Mouse (Mus musculus) splenic B cell, adult 2 months (primary cell): ENCODE data around the gene Afap1.

Experiments
- DNase-seq: peaks from one replicate; pipeline ENCODE4 v3.0.0-alpha.2; 2011; ENCODE audit warnings: low read depth, low spot score
- H3K27me3 ChIP-seq: 2 replicates; pipeline ENCODE4 v1.6.1; 2012; ENCODE audit warnings: mild to moderate bottlenecking, low read length, moderate library complexity, mixed read lengths; ENCODE audit not compliant: control insufficient read depth, poor library complexity, insufficient read depth, severe bottlenecking
- H3K36me3 ChIP-seq: 2 replicates; pipeline ENCODE4 v1.6.1; 2012; ENCODE audit warnings: mild to moderate bottlenecking, low read length, moderate library complexity, mixed read lengths; ENCODE audit not compliant: control insufficient read depth, poor library complexity, insufficient read depth, severe bottlenecking

The Afap1 gene

DNA sequence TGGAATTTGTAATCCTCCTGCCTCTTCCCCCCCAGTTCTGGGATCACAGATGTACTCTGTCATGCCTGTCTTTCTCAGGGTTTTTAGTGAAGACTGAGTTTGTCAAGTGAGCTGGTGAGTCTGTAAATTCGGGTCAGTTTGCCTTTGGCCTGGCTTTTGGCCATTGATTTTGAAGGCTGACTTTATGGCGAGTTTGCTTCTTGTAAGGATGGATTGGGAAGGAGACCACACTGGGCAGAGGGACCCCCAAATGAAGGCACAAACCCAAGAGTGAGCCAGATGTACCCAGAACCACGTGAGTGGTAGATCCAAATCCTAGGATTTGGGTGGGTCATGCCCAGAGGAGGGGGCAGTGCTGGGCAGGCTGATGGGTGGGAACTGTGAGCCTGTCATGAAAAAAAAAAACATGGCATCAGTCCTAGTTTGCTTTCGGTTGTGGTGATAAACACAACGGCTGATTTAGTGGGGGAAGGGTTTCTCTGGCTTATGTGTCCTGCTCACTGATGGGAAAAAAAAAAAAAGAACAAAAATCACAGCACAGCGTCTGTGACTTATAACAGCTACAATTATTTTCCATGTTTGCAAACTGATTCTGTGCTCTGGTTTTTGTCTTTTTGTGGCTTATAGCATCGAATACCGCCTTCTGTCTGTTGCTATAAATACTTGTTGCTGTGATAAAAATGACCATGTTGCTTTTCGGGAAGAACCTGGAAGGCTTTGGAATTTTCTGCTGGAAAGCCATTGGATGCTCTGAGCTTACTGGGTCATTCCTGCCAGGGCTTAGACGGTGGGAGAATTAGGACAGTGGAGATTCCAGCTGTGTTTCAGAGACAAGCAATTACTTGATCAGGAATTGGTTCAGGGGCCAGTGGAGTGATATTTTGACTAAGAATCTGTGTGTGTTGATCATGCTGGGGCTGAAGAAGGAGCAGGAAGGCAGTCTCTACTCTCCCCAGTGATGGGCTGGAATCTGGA is 45.4 kb downstream of the Afap1 start:
- H3K36me3 ChIP-seq = no peaks in the 10 kb centered on the region
- no peak for DNase-seq
- H3K27me3 ChIP-seq = no peaks in the 10 kb centered on the region

DNA sequence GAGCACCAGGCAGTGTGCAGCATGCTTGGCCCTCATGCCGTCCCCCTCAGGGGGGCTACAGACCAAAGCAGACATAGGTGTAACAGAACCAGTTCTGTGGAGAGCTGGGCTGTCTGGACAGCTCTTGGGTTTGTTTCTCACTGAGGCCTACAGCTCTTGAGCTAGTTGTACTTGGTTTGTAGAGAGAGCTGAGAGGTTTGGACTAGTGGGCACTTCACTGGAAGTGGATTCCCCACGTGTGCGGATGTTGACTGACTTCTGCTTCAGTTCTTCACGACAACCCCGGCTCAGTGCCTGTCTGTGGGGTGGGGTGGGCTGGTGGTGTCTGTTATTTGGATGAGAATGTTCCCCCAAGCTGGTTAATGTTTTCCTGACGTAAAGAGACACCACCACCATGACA is 46.8 kb downstream of the Afap1 start:
- H3K36me3 ChIP-seq = no peaks in the 10 kb centered on the region
- H3K27me3 ChIP-seq = no peaks in the 10 kb centered on the region
- DNase-seq = no peak

DNA sequence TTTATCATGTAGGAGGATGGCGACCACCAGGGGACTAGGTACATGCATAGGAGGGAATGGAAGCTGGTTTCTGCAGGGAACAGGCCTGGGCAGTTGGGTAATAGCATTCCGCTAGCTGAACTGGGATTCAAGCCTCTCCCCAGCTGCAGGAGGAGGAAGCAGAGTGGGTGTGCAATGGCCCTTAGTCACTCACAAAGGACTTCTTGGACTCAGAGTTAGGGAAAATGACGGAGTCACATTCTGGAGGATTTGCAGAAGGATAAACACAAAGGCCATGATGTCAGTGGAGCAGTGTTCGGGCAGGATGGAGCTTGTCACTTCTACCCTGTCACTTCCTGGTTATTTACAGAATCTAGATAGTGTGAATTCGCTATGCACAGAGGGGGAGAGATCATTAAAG is 50.4 kb downstream of the Afap1 start:
- Histone ChIP-seq H3K27me3 (no peaks in the 10 kb centered on the region), H3K36me3 (no peaks in the 10 kb centered on the region)
- DNase-seq = no peak

DNA sequence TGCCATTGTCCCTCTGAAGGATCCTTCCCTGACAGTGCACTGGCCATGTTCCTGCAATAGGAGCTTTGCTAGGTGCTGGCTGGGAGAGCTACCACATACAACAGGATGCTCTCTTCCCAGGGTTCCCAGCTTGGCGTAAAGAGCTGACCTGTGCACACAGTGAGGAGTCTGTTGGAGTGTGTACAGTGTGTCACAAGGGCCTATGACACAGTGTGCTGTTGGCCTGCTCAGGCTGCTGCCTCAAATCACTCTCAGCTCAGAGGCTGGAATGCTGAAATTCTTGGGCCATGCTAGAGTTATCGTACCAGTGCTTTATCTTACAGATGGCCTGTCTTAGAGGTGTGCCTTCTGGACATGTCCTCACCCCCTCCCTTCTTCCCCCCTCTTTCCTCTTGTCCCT is 53.7 kb downstream of the Afap1 start:
- H3K27me3 ChIP-seq = no peaks in the 10 kb centered on the region
- no peaks in the 10 kb centered on the region for H3K36me3 ChIP-seq
- no peak for DNase-seq

DNA sequence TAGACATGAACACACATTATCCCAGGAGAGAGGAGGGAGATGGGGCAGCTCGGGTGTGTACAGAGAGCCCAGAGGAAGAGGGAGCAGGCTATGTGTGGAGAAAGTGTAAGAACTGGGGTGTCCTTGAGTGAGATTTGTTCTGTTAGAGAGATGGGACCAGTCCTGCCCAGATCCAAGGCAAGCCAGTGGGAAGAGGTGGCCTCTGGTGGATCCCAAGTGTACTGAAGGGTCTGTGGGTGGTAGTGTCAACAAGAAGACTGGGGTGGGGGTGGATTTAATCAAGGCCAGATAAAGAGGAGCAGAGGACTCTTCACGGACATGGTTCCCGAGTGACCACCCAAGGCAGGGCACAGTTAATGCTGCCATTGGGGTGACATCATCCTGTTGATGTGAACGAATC is 54.3 kb downstream of the Afap1 start:
- Histone ChIP-seq H3K36me3 (no peaks in the 10 kb centered on the region), H3K27me3 (no peaks in the 10 kb centered on the region)
- DNase-seq = no peak

DNA sequence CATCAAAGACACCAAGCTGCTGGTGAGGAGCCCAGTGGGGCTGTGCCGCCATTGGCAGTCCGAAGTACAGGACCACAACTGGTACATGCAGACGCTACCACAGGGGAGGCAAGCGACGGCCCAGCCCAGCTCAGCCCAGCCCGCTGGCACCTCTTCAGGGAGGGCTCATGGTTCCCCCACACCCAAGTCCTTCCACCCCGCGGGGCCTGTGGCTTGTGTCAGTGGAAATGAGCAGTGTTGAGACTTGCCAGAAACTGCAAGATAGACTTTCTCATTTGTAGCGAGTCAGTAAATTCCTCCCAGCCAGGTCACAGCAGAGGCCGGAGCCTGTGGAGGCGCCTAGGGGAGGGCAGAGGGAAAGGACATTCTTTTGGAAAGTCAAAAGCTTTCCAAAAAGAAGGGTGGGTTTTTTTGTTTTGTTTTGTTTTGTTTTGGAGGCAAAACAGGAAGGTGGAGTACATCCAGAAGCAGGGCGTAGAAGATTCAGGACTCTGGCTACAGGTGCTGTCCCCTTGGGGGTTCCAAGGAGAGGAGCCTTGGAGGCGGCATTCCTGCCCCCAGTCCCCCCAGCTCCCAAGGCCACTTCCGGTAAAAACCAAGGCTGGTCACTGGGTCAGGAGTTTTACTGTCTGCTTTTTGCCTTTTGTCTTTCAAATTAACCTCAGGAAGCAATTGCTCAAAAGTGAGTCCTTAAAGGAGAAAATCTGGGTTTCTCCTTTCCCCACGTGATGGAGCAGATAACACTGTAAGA is 55.3 kb downstream of the Afap1 start:
- H3K27me3 ChIP-seq = no peaks in the 10 kb centered on the region

DNA sequence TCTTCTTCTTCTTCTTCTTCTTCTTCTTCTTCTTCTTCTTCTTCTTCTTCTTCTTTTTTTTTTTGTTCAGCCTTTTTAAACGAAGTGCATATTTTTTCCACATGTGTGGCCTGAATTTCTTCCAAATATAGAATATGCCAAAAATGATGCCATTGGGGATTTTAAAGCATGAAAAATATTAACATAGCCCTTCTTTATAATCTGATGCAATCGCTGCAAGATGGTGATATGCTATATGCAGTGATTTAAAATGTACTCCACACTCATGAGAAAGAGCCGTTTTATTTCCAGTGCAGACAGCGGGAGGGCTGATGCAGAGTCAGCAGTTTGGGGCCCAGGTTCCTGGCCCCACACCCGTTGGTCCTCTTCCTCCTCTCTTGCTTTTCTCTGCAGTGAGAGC is 55.9 kb downstream of the Afap1 start:
- H3K36me3 ChIP-seq = no peaks in the 10 kb centered on the region
- H3K27me3 ChIP-seq = no peaks in the 10 kb centered on the region
- DNase-seq = no peak

More for the DNA sequence above, 55.3 kb downstream of the Afap1 start:
- no peak for DNase-seq
- H3K36me3 ChIP-seq = no peaks in the 10 kb centered on the region

DNA sequence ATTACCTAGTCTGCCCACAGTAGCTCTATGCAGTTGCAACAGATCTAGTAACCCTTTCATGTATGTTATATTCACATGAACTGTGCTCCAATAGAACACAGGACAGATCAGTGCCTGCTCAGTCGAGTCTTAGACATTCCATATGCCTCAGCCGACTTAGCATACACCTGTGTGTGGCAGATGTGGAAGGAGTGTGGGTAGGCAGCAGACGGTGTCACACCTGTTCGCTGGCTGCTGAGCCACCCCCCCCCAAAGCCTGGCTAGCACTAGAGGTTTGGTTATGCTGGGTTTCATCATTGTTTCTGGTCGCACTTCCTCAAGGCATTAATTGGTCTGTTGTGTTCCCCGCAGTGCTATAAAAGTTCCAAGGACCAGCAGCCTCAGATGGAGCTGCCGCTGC is 57.4 kb downstream of the Afap1 start:
- H3K27me3 ChIP-seq = no peaks in the 10 kb centered on the region
- no peaks in the 10 kb centered on the region for H3K36me3 ChIP-seq
- no peak for DNase-seq

DNA sequence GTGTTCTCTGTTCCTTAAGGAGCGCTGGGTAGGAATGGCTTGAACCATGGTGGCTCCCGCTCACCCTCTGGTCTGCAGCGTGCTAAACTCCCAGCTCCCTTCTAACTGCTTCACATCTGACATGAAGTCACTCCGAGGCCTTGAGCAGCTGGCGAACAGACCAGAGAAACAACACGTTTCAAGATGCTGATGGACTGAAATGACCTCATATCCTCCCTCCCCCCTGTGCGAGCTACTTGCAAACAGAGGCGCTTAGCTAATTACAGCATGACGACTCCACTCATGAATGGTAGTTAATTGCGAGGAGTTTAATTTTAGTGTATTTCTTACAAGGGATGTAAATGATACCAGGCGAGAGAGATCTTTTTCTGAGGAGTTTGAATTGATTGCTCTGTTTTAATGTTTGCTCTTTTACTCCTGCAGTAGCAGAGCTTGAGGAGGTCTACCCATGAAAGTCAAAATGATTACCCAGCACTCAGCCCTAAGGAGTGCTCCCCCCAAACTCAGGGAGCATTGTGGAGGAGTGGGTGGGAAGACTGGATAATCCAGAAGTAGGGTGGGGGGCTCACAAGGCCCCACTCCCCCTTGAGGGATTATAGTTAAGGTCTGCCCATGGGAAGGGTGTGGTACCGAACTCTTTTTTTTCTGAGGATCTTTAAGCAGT is 61.1 kb downstream of the Afap1 start:
- H3K36me3 ChIP-seq = no peaks in the 10 kb centered on the region
- DNase-seq = no peak
- H3K27me3 ChIP-seq = no peaks in the 10 kb centered on the region

DNA sequence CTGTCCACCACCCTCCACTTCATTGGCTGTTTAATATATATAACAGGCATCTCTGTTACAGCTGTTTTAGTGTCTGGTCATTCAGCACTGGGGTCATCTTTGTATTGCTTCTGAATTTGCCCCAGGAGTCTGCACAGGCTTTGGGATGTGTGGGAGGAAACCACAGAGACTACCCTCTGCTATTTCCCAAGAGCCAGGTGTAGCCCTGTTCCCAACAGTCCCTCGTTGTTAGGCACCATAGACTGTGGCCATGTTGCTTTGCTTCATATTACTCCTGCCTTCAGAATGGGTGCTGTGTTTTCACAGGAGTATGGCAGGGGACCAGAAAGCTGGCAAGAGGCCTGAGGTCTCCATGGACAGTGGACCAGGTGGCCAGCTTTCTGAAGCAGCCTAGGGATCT is 63.1 kb downstream of the Afap1 start:
- no peak for DNase-seq
- no peaks in the 10 kb centered on the region for H3K27me3 ChIP-seq
- no peaks in the 10 kb centered on the region for H3K36me3 ChIP-seq

DNA sequence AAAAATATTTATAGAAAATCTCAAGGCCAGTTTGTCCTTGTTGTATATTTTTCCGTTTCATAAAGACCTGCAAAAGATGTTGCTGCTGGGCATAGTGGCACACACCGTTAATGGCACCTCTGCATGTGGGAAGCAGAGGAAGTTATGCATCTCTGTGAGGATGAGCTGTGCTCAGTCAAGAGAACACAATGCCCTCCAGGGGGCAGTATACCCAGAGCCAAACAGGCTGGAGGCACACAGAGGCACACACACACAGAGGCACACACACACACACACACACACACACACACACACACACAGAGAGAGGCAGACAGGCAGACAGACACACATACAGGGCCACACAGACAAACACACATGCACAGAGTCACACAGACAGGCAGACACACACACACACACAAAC is 65.6 kb downstream of the Afap1 start:
- DNase-seq = no peak
- no peaks in the 10 kb centered on the region for H3K27me3 ChIP-seq
- H3K36me3 ChIP-seq = no peaks in the 10 kb centered on the region

DNA sequence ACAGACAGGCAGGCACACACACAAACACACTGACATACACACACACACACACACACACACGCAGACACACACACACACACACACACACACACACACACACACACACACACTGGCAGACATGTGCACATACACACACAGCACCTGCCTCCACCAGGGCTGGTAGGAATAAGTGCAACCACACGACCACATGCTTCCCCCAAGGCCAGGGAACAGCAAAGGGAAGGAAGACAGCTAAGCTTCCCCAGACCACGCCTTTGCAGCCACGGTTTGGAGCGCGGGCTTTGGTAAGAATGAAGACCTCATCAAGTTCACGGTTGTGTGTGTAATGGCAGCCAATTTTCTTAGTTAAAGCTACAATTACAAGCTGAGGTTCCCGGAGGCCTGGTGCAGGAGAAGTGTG is 67.0 kb downstream of the Afap1 start:
- Histone ChIP-seq H3K27me3 (no peaks in the 10 kb centered on the region), H3K36me3 (no peaks in the 10 kb centered on the region)
- DNase-seq = no peak

DNA sequence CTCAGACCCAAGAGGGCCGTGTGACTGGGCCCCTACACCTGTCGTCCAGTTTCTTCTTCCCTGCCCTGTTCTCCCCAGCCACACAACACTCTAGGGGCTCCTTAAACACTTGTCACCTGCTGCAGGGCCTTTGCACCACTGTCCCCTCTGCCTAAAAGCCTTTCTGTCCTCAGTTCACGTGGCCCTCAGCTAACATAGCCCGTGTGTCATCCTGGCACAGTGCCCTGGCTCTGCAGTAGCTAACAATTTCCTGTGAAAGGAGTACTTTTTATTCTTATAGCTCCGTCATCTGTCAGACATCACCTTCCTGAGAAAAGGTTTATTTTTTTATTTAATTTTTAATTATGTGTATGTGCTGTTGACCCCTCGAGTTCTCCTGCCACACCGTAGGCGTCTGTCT is 68.2 kb downstream of the Afap1 start:
- Histone ChIP-seq H3K27me3 (no peaks in the 10 kb centered on the region), H3K36me3 (no peaks in the 10 kb centered on the region)

DNA sequence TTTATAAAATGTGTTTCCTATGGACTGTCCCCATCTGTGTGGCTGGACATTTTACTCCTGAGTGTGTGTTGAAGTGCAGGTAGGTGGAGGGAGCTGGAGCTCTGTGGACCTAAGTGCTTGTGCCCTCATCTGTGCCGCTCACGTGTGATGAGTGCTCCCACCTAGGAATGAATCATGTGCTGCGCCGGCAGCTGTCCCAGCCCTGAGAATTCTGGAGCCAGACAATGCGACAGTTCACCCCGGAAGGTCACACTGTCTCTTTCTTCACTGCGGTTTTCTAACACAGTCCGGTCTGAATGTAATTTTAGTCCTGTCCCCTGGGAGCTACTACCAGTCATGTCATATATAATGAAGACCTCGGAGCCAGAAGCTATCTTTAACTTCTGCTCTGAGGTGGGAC is 70.5 kb downstream of the Afap1 start:
- DNase-seq = no peak
- no peaks in the 10 kb centered on the region for H3K27me3 ChIP-seq
- no peaks in the 10 kb centered on the region for H3K36me3 ChIP-seq

More for the DNA sequence above, 68.2 kb downstream of the Afap1 start:
- no peak for DNase-seq

DNA sequence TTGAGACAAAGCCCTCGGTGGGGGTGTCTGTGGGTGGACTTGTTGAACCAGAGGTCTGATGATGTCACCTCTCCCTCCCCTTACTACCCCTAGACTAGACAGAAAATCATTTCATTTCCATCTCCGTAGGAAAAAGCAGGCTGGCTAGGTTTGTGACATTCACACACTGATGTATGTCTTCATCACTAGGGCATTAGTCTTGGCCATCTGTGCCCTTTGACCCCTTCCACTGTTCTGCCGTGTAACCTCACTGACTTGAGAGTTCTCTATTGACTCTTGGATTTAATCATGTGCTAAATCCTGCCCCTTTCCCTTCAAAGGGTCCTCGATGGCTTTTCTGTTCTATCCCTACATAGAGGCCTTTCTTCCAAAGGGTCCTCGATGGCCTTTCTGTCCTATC is 71.9 kb downstream of the Afap1 start:
- H3K36me3 ChIP-seq = no peaks in the 10 kb centered on the region
- no peaks in the 10 kb centered on the region for H3K27me3 ChIP-seq
- no peak for DNase-seq
